Mouse (Mus musculus) gastrocnemius, adult 18-20 months (tissue): ENCODE results near the gene Dedd2. TPM values are rescaled to one million over a fixed set of nuclear protein-coding genes. Genes with fewer than 3 reads are reported as not detected.
"Not testable (repeated sequence)": the region's sequence is repeated elsewhere in the genome, so short reads cannot be mapped to it uniquely, and the experiment has no call there.

Experiments
- DNase-seq: peaks from one replicate; pipeline ENCODE4 v3.0.0; 2021; ENCODE audit warnings: low spot score
- long read RNA-seq, 2 experiments: library from polyadenylated mRNA; stranded (forward); transcript quantifications; one replicate each; pipeline ENCODE4 v2.0.0; 2021
- total RNA-seq, 2 experiments: library from RNA; stranded (reverse); gene quantifications; 2 replicates each; pipeline ENCODE4 v1.2.3; 2021

The Dedd2 gene
- total RNA-seq: 1 to 10 TPM; 8.3 to 8.4 TPM
- long read RNA-seq, experiment 1, full-length matches to known transcripts: 3 of 15 reads
- long read RNA-seq, experiment 1, partial matches to known transcripts: 1 of 15 reads
- long read RNA-seq, experiment 1, other reads (novel, unspliced or antisense): 11 of 15 reads
- long read RNA-seq, experiment 2, full-length matches to known transcripts: 2 of 11 reads
- long read RNA-seq, experiment 2, partial matches to known transcripts: 1 of 11 reads
- long read RNA-seq, experiment 2, other reads (novel, unspliced or antisense): 8 of 11 reads

DNA sequence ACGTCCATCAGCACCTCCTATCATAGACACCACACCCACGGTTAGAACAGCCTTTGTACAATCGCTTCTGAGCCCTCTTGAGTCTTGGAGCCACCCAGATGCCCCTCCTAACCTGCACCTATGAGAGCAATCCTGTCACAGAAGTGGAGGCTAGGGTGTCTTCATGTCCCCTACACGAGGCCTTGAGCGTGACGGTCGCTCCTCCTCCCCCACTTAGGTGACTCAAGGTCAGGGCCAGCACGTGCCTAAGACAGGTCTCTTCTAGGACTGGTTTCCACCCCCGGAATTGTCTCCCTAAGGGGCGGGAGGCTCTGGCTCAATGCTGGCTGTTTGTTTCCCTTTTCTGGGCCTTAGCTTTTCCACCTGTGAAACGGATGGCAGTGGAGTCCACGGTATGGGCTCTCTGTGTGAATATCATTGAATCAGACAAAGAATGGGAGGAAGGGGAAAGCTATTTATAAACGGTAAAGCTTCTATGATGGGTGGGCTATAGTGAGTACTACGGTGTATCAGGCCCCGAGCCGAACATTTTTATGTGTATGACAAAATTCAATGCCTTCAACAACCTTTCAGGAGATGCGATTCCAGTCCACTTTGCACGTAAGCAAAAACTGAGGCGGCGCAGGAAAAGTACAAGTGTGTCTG lies at the start of gene Dedd2:
Gene Dedd2, minus strand, starts transcription at position 159 of the 645 bp plus-strand sequence.
- DNase-seq: peak; percentile 37

DNA sequence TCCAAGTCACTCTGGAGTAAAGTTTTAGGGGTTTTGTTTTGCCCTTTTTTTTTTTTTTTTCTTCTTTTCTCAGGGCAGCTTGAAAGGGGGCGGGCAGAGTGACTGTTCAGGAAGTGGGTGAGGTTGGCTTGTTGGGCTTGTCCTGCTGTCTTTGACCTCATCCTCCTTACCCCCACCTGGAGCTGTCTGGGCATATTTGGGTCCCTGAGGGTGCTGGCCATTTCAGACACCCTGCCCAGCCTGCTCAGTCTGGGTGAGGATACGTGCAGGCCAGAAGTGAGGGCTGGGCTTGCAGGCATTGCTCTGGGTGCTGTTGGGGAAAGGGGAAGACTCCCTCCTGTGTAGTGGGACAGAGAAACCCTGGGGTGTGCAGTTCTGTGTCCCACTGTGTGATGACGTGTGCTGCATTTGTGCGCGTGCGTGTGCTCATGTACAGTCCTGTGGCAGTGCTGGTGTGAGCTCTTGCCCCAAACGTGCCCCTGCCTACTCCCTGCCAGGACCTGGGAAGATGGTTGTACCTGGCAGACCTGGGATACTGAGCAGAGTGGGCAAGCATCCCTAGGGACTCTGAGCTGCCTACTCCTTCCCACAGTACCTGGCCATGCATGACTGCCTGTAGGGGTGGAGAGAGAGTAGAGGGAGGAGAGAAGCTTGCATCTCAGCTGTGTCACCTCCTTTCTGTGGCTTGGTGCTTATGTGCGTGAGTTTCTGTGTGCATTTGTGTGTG lies 49.3 kb upstream of the Dedd2 start:
- DNase-seq: no peak

DNA sequence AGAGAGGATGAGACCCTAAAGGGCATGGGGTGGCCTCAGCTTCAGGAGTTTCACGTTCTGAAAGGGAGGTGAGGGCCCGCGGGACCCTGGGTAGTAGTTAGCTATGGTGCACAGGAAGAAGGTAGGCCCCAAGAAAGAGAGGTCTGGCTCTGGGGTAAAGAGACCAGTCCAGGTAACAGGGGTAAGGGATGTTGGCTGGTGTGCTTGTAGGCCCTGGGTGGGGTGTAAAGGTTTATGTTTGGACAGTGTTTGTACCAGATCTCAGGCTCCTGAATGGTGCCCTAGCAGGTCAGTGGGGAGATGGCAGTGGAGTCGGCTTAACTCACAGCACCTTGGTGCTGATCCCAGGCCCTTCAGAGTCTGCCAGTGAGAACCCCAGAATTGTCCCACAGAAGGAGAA lies 48.6 kb upstream of the Dedd2 start:
- DNase-seq: no peak

DNA sequence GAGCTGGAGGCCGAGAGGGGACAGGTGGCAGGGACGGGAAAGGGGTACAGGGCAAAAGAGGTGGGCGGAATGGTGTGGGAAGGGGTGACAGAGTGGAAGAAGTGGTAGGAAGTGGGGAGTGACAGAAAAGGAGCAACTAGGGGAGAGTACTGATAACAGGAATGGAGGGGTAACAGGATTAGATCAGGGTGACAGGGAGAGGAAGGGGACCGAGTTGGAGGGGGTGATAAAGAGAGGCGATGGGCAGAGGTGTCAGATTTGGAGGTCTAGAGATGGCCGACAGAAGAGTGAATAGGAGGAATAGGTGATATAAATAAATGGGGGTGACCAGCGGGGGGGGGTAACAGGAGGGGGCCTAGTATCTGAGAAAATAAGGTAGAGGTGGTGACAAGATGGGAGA lies 48.2 kb upstream of the Dedd2 start:
- DNase-seq: no peak

DNA sequence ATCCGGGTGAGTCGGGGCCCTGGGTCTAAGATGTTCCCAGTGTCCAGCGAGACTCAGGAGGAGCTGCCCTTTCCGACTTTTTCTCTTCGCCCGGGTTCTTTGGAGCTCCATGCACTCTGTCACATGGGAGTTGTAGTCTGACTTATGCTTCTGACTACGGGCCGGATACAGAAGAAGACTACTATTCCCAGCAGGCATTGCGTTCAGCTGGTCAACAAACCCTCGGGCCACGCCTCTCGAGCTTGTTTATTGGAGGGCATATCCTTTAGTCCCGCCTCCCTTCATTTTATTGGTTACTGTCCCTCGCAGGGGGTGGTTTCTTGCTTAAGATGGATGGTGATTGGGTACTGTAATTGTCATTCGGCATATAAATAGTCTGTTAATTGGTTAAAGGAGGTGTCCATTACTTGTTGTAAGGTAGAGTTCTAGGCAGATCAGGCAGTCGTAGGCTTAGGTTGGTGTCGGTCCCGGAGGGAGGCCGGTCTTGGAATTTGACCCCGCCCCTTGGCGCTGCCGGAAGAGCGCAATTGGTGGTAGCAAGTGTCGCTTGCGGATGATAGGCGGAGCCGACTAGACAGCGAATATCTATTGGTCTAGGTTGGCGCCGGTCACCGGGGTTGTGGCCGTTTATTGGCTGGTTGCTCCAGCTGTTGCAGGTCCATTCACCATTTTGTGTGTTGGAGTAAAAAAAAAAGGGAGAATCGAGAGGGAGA lies 47.5 kb upstream of the Dedd2 start:
- DNase-seq: peak; percentile 100

DNA sequence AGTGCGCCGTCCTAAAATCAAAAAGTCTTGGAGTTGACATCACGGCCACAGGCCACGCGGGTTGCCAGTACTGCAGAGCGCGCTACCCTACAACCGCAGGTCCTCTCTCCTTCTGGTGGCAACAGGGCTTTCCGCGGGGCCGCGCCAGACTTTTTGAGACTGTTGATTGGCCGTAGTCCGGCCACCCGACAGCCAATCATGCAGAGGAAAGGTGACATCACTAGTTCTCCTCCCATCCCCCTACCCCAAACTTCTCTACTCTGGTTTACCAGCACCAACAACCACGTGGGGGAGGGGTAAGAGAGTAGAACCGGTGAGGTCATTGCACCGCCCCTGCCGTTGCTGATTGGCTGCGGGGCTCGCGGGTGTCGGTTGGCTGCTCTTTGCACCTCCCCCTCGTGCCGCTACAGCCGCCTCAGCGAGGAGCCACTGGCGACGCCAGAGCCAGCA lies 46.9 kb upstream of the Dedd2 start, which contains the start of gene Cic:
Gene Cic, plus strand, starts transcription at position 404 of the 450 bp plus-strand sequence.
- DNase-seq: peak; percentile 100

DNA sequence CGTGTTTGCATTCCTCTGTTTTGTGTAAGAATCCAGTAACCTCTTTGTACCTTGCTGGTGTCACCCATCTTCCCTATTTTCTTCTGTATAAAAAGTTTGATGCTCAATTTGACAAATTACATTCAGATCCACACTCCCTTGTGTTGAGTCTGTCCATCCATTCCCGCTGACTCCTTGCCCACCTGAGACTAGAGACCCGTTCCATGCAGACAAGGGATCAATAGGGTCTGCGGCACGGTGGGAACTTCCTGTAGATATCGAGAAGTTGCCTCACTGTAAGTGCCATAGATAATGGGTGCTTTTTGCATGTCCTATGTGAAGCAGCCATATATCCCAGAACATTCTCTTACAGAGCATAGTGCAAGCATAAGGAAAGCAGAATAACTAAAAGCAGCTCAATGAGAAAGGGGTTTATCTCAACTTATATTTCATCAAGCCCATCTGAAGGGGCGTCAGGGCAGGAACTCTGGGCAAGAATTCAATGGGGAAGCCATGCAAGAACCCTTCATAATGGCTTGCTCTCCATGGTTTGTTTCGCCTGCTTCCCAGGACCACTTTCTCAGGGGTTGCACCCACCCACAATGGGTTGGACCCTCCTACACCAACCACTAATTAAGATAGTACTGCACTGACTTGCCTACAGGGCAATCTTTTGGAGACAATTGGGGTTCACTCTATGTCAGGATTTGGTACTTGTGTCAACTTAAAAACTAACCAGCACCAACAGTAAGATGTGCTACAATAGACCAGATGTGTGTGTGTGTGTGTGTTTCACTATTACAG lies 46.0 kb upstream of the Dedd2 start:
- no peak for DNase-seq

DNA sequence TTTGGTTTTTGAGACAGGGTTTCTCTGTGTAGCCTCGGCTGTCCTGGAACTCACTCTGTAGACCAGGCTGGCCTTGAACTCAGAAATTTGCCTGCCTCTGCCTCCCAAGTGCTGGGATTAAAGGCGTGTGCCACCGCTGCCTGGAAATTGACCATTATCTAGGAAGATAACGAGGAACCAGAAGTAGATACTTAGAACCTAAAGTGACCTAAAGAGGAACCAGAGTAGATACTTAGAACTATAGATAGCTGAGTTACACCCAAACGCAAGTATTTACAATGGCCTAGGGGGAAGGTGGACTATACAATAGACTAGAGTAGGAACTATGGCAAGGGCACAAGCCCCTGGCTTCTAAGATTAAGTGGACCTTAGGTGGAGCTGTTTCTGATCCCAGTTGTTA lies 45.3 kb upstream of the Dedd2 start:
- DNase-seq: not testable (repeated sequence)

DNA sequence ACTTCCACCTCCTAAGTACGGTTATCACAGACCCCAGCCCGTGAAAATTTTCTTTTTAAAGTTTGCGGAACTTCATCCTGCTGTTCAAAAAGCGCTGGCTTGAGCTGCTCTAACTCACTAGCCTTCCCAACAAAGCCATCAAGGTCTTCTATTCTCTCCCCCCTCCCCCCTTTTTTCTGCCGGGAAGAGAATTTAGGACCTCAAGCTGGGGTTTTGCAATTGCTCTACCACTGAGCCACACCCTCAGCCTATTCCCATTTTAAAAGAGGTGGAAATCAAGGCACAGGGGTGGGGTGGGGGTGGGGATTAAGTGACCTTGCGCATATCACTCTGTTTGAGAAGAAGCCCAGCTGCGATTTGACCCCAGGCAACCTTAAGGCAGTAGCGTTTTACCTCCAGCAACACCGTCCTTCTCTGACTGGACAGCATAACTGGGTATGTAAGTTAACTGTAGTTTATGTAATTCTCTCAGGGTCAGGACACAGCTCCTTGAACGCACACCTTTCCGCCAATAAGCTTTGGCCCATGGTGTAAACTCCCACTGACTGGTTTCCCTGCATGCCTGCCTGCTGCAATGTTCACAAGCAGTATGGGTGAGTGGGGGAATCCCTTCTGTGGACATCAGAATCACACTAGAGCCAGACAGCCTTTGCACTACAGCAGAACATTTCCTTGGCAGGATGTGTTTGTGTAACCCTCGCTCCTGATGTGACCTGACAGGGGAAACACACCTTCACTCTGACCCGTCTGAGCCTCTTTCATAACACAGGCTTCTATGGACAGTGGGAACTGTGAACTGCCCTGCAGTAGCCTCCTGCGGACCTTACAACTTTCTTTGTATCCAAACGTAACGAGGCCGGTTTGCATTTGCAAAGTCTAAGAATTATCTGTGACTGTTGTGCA lies 43.8 kb upstream of the Dedd2 start:
- DNase-seq: no peak

DNA sequence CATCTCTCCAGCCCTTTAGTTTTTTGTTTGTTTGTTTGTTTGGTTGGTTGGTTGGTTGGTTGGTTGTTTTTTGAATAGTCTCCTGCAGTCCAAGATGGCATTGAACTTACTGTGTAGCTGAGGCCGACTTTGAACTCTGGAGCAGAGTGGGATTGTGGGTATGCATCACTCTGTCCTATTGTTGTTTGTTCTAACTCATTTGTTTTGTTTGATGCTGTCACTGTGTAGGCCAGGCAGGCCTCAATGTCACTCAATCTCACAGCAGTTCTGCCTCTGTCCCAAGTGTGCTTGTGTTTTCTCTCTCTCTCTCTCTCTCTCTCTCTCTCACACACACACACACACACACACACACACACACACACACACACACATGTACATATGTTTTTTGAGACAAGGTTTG lies 41.5 kb upstream of the Dedd2 start:
- DNase-seq: no peak

DNA sequence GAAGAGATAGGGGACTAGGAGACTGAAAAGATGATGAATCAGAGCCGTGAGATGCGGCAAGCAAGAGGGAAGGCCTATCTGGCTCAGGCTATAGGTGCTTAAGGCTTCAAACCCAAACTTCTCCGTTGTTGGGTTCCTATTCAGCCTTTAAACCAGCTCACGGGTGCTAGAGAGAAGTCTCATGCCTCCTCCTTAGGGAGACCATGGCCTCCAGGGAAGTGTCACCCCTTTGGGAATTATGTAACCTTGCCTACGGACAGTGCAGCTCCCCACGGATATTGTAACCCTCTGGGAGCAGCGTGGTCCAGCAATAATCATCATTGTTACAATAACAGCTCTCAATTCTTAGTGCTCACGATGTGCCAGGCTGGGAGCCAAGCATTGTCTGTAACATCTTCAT lies 31.4 kb upstream of the Dedd2 start:
- DNase-seq: no peak

DNA sequence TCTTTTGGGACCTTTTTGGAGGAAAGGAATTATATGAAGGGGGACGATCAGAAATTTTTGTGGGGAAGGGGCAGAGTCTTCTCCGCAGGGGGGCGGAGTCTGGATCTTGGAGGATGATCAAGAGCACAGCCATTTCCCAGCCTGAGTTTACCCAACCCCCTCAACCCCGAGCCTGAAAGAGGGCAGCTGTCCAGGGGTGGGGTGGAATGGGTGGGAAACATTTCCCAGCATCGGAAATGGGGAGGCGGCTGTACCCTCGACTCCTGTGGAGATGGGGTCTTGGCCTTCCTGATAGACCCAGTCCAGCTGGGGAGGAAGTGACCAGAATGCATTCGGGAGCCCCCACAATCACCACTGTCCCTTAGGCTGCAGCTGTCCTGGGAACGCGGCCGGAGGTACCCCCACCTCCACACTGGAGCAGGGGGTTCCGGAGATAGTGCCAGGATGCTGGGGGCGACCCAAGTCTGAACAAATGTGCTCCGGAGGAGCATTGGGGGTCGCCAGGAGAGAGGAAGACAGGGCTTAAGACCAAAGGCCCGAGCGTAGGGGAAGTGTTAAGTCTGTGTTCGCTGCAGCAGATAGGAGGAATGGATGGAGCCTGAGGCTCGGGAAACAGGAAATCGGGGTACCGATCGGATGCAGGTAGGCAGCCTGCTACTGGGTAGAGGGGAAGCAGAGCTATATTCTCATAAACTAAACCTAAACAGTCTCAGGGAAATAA lies 30.8 kb upstream of the Dedd2 start:
- peak; percentile 63 for DNase-seq

DNA sequence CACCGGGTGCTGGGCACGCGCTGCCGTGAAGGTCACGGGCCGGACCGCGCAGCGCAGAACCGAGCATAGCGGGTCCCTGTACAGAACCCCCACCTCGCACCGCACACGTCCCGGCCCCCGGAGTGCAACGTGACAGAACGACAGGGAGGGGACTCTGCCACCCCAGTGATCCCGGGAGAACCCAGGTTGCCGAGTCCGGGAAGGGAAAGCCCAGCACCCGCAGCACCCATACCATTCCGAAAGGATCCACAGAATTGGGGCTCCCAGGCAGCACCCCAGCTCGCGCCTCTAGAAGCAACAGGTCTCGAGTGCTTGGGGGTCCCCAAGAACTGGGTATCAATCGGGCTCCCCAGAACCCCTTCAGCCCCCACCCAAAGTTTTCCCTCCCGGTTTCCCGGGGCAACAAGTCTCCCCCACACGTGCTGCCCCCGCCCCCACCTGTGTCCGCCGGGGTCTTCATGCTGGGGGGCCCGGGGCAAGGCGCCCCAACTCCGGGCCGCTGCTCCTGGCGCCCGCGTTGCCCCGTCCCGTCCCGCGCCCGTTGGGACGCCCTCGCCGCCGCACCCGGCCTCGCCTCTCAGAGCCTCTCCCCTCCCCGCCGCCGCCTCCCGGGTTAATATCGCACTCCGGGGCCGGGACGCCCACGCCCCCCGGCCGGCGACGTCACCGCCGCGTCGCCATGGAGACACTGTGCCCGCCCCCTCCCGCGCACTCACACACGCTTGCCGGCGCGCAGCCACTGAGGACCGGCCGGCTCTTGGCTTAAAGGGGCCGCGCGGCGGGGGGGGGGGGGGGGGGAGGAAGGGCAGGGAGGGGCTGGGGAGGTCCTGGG lies 29.9 kb upstream of the Dedd2 start, which contains the start of gene Erf:
Gene Erf, minus strand, starts transcription at position 621 of the 832 bp plus-strand sequence.
- DNase-seq: peak; percentile 92

DNA sequence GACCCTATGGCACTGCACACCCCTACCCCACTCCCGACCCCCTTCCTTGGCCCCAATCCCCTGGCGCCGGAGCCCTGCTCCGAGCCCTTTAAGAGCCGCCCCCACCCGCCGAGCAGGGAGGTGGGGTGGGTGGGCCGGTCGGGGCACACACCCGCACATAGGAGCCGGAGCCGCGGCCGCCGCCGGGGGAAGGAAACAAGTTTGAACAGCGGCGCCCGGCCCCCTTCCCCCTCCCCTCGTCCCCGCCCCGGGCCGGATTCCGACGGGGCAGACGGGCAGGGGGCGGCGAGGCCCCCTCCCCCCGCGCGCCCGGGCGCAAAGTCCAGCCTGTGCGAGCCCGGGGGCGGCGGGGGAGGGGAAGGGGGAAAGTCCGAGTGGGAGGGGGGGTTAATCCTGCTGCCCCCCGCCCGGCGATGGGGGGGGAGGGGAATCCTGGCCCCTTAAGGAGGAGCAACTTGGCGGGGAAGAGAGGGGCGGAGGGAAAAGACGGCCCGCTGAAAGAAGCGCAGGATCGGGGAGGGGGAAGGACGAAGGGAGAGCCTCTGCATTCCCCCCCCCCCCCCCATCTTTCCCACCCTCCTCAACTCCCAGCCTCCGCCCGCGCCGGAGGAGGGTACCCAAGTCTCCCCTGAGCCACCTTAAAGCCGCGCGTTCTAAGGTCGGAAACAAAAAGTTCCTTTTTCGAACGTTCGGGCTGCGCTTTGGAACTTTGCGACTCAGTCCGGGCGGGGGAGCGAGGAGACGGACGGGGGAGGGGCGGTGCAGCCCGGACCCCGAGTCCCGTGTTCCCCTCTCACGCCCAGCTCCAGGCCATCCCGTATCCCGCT lies 29.1 kb upstream of the Dedd2 start:
- DNase-seq: peak; percentile 63

DNA sequence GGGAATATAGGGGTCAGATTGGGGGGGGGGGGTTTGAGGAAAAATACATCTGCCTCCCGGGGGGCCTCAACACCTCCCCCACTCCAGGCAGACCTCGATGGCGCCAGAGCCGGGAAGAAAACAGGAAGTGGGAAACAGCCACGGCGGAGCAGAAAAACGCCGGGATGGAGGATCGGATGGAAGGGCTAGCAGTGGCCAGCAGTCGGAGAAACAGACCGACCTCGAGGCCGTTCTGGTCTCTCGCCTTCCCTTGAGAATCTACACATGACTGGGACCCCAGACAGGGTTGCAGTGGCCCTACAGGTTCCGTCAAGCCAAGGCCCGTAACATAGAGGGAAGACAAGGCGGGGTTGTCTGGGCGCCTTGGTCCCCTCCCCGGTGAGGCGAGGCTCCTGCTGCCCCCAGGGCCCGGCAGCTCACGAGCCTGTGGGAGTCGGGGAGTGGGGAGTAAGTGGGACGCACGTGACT lies 28.5 kb upstream of the Dedd2 start:
- DNase-seq: no peak

DNA sequence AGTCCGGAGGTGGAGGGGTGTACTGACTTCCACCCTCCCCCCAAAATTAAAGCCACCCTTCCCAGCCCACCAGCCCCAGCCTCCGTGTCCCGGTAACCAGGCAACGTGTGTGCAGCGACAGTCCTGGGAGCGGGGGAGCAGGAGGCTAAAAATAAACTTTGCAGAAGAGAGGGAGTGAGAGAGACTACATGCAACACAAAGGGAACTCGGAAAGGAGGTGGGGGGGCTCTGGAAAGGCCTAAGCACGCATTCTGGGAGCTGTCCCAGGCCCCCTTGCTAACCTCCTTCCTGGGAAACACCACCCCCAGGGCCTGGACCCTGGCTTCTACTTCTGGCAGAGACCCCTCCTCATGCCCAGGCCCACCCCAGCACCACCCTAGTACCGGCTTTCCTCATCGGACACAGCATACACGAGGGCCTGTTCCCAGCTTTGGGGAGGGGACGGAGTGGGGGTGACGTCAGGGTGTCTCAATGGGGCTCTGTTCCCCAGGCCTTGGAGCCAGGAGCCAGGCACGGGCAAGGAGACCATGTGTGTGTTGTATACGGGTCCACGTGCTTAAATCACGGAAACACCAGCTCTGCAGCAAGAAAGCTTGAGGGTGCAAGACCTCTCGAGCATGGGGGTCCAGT lies 27.7 kb upstream of the Dedd2 start:
- DNase-seq: no peak

DNA sequence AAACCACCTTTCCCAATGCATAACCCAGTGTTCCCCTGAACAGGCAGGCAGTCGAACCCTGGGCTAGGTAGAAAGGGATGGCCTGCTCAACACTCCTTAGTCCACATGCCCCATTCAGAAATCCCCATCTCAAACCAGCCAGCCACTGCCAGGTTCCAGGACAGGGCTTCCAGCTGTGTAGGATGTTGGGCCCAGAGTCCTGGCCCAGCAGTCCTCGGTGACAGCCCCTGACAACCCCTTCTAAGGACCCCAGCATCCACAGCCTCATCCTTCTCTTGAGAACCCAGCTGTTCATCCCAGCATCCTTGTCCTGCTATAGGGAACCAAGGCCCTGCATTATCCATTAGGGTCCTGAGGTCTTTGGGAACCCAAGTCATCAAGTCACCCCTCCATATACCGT lies 27.1 kb upstream of the Dedd2 start:
- no peak for DNase-seq
